Mouse (Mus musculus) heart, postnatal 14 days (tissue): ENCODE results near the gene Sdhaf2. TPM values are rescaled to one million over a fixed set of nuclear protein-coding genes. Genes with fewer than 3 reads are reported as not detected.

Source experiments
- total RNA-seq, 2 experiments: library from RNA; stranded (reverse); gene quantifications; 2 replicates each; pipeline ENCODE4 v1.2.3; 2021

Gene Sdhaf2
- total RNA-seq, 2 experiments from 2014 or later = 64.1 to 78.7 TPM

Other genes with a start within 250 kb of the Sdhaf2 start
- 1 to 10 TPM; 3.0 to 3.5 TPM for gene Dagla, start 221.3 kb downstream of the Sdhaf2 start, total RNA-seq
- gene Syt7, start 137.1 kb downstream of the Sdhaf2 start, total RNA-seq = 10 to 100 TPM; 35.0 to 39.4 TPM
- 1 to 10 TPM; 1.4 to 2.6 TPM for gene Lrrc10b, start 68.7 kb downstream of the Sdhaf2 start, total RNA-seq
- under 1 TPM; 0.32 to 0.48 TPM for gene Ppp1r32, start 43.2 kb downstream of the Sdhaf2 start, total RNA-seq
- gene Cpsf7, start 876 bp downstream of the Sdhaf2 start, total RNA-seq = 10 to 100 TPM; 35.3 to 36.4 TPM
- 1 to 10 TPM; 3.9 to 4.7 TPM for gene Tmem216, start 30.1 kb upstream of the Sdhaf2 start, total RNA-seq
- 10 to 100 TPM; 10.2 to 11.3 TPM for gene Cyb561a3, start 51.0 kb upstream of the Sdhaf2 start, total RNA-seq
- gene Tmem138, start 51.2 kb upstream of the Sdhaf2 start, total RNA-seq = 1 to 10 TPM; 3.2 to 4.4 TPM
- gene Ddb1, start 79.2 kb upstream of the Sdhaf2 start, total RNA-seq = 100 to 1,000 TPM; 181 to 185 TPM
- gene Tkfc, start 79.5 kb upstream of the Sdhaf2 start, total RNA-seq = 10 to 100 TPM in 1 of 2 experiments, 1 to 10 TPM in 1; 8.2 to 10.1 TPM
- under 1 TPM in 1 of 2 experiments, not detected in 1; 0.45 TPM for gene Vwce, start 108.1 kb upstream of the Sdhaf2 start, total RNA-seq
- gene Pga5, start 151.9 kb upstream of the Sdhaf2 start, total RNA-seq = not detected
- gene Vps37c, start 162.6 kb upstream of the Sdhaf2 start, total RNA-seq = 10 to 100 TPM; 18.6 to 20.0 TPM
- gene Cd5, start 212.9 kb upstream of the Sdhaf2 start, total RNA-seq = 1 to 10 TPM in 1 of 2 experiments, under 1 TPM in 1; 0.36 to 4.9 TPM